Mouse (Mus musculus) limb, embryonic 12.5 days (tissue): ENCODE data around the gene Upk2. TPM values are rescaled to one million over a fixed set of nuclear protein-coding genes. Genes with fewer than 3 reads are reported as not detected.
"Not testable (repeated sequence)": the region's sequence is repeated elsewhere in the genome, so short reads cannot be mapped to it uniquely, and the experiment has no call there.

ENCODE experiments used
- ATAC-seq: fragments of 200-750 bp; cut with Nextera tagmentation; 2 replicates; pipeline ENCODE4 v1.8.0; 2017; ENCODE audit warnings: low read depth, moderate TSS enrichment; ENCODE audit not compliant: insufficient number of reproducible peaks, insufficient read depth, low FRiP score, low TSS enrichment
- H3K27ac ChIP-seq: fragments of 300-500 bp; sonication (generic); 2 replicates; pipeline ENCODE4 v1.5.1; 2016; ENCODE audit warnings: mild to moderate bottlenecking, moderate library complexity
- H3K27me3 ChIP-seq: fragments of 300-500 bp; sonication (generic); 2 replicates; pipeline ENCODE4 v1.6.1; 2016; ENCODE audit warnings: mild to moderate bottlenecking, moderate library complexity
- H3K36me3 ChIP-seq: fragments of 300-500 bp; sonication (generic); 2 replicates; pipeline ENCODE4 v1.6.1; 2016; ENCODE audit warnings: mild to moderate bottlenecking, moderate library complexity
- H3K4me1 ChIP-seq: fragments of 300-500 bp; sonication (generic); replicated peaks from 2 replicates; pipeline ENCODE4 v1.6.1; 2016
- H3K4me2 ChIP-seq: fragments of 300-500 bp; sonication (generic); 2 replicates; pipeline ENCODE4 v1.6.1; 2016; ENCODE audit warnings: mild to moderate bottlenecking, moderate library complexity
- H3K4me3 ChIP-seq: fragments of 300-500 bp; sonication (generic); replicated peaks from 2 replicates; pipeline ENCODE4 v1.5.1; 2016; ENCODE audit warnings: mild to moderate bottlenecking
- H3K9ac ChIP-seq: fragments of 300-500 bp; sonication (generic); replicated peaks from 2 replicates; pipeline ENCODE4 v1.6.1; 2016; ENCODE audit warnings: mild to moderate bottlenecking, moderate library complexity
- H3K9me3 ChIP-seq: fragments of 300-500 bp; sonication (generic); 2 replicates; pipeline ENCODE4 v1.6.1; 2016; ENCODE audit warnings: mild to moderate bottlenecking, moderate library complexity
- WGBS: fragments of 180-500 bp; shearing (Covaris S2); methylation state at CpG from one replicate; pipeline ENCODE4 v1.1.7; 2016; 5-methylcytosine and 5-hydroxymethylcytosine counted together
- polyA plus RNA-seq: library from polyadenylated mRNA; unstranded; fragments of >200 nt; fragmentation: Nextera tagmentation; extraction: Ambion mirVana; gene quantifications from 2 replicates; pipeline ENCODE4 v1.2.1, GENCODE M21; 2016

The Upk2 gene
- polyA plus RNA-seq, 1 experiment from 2014 or later, result 0.31 TPM

- WGBS, result 7% methylated on average over 11 of the region's 11 CpGs
These were observed 2.4 kb upstream of the Upk2 start for GRCm38 (mm10) chr9:44457035-44457742.

GRCm38 (mm10) chr9:44454132-44454890, 465 bp downstream of the Upk2 start:
- Histone ChIP-seq H3K4me2 (peak overlapping the region; percentile 22), H3K27ac (no peak overlapping the region), H3K9ac (no peak overlapping the region), H3K36me3 (no peaks in the 10 kb centered on the region), H3K27me3 (peaks cover 44% of the 10 kb centered on the region), H3K4me1 (peaks cover 17% of the 10 kb centered on the region; the same call in 1 of the 2 replicates), H3K4me3 (no peak overlapping the region), H3K9me3 (no peaks in the 10 kb centered on the region)
- 8% methylated on average over 14 of the region's 14 CpGs for WGBS
- peak; percentile 86 for ATAC-seq

More at GRCm38 (mm10) chr9:44457035-44457742, 2.4 kb upstream of the Upk2 start:
- H3K27ac ChIP-seq, result no peak overlapping the region
- no peak overlapping the region for H3K9ac ChIP-seq
- ATAC-seq, result peak; percentile 43; the same call in 1 of the 2 replicates
- peaks cover 17% of the 10 kb centered on the region; the same call in 1 of the 2 replicates for H3K4me1 ChIP-seq
- peaks cover 50% of the 10 kb centered on the region for H3K27me3 ChIP-seq
- no peak overlapping the region for H3K4me3 ChIP-seq
- no peaks in the 10 kb centered on the region for H3K36me3 ChIP-seq
- peak overlapping the region; percentile 3; the same call in 1 of the 2 replicates for H3K4me2 ChIP-seq
- H3K9me3 ChIP-seq, result no peaks in the 10 kb centered on the region

- Histone ChIP-seq H3K9me3 (no peaks in the 10 kb centered on the region), H3K27ac (no peak overlapping the region), H3K36me3 (no peaks in the 10 kb centered on the region), H3K4me3 (no peak overlapping the region), H3K9ac (no peak overlapping the region), H3K27me3 (peaks cover 23% of the 10 kb centered on the region), H3K4me2 (no peak overlapping the region), H3K4me1 (peaks cover 9% of the 10 kb centered on the region; the same call in 1 of the 2 replicates)
- ATAC-seq, result no peak
These were observed 4.4 kb downstream of the Upk2 start for GRCm38 (mm10) chr9:44450387-44450786.

GRCm38 (mm10) chr9:44444402-44445025, 10.3 kb downstream of the Upk2 start:
- not testable (repeated sequence) for H3K4me2 ChIP-seq, H3K9ac ChIP-seq, H3K27ac ChIP-seq, H3K4me1 ChIP-seq, H3K4me3 ChIP-seq, H3K27me3 ChIP-seq, ATAC-seq, H3K9me3 ChIP-seq, H3K36me3 ChIP-seq
- 83% methylated on average over 7 of the region's 7 CpGs for WGBS

- Histone ChIP-seq H3K36me3 (no peaks in the 10 kb centered on the region), H3K4me1 (no peaks in the 10 kb centered on the region), H3K27ac (no peak within 1 kb of the TSS), H3K4me3 (no peak within 1 kb of the TSS), H3K9me3 (no peaks in the 10 kb centered on the region), H3K27me3 (no peaks in the 10 kb centered on the region; the same call in 1 of the 2 replicates), H3K9ac (no peak within 1 kb of the TSS), H3K4me2 (no peak within 1 kb of the TSS)
- WGBS, result 64% methylated on average over 19 of the region's 19 CpGs
- no peak for ATAC-seq
These were observed 13.8 kb downstream of the Upk2 start, which contains the start of gene Foxr1 for GRCm38 (mm10) chr9:44440961-44441360. TSS of gene Foxr1 (minus strand) at chr9:44441136.

- peaks cover 13% of the 10 kb centered on the region for H3K4me1 ChIP-seq
- H3K9ac ChIP-seq, result no peak overlapping the region
- H3K27ac ChIP-seq, result peak overlapping the region; percentile 13; the same call in 1 of the 2 replicates
- H3K4me3 ChIP-seq, result no peak overlapping the region
- no peaks in the 10 kb centered on the region for H3K36me3 ChIP-seq
- ATAC-seq, result no peak
- H3K27me3 ChIP-seq, result no peaks in the 10 kb centered on the region; the same call in 1 of the 2 replicates
- WGBS, result 72% methylated on average over 6 of the region's 6 CpGs
- no peak overlapping the region for H3K4me2 ChIP-seq
- no peaks in the 10 kb centered on the region for H3K9me3 ChIP-seq
These were observed 19.0 kb downstream of the Upk2 start for GRCm38 (mm10) chr9:44435747-44436146.

- WGBS, result 48% methylated on average over 5 of the region's 5 CpGs
- Histone ChIP-seq H3K4me1 (peaks cover 13% of the 10 kb centered on the region), H3K9ac (no peak overlapping the region), H3K9me3 (no peaks in the 10 kb centered on the region), H3K27me3 (no peaks in the 10 kb centered on the region), H3K4me3 (no peak overlapping the region), H3K4me2 (no peak overlapping the region), H3K27ac (no peak overlapping the region), H3K36me3 (no peaks in the 10 kb centered on the region)
- no peak for ATAC-seq
These were observed 22.1 kb downstream of the Upk2 start for GRCm38 (mm10) chr9:44432577-44433185.

GRCm38 (mm10) chr9:44423576-44423975, 31.2 kb downstream of the Upk2 start:
- Histone ChIP-seq H3K4me3 (no peak overlapping the region), H3K36me3 (no peaks in the 10 kb centered on the region), H3K27me3 (no peaks in the 10 kb centered on the region), H3K4me1 (no peaks in the 10 kb centered on the region), H3K4me2 (no peak overlapping the region), H3K27ac (no peak overlapping the region), H3K9ac (no peak overlapping the region), H3K9me3 (peaks cover 4% of the 10 kb centered on the region; the same call in 1 of the 2 replicates)
- WGBS, result 84% methylated on average over 4 of the region's 4 CpGs
- ATAC-seq, result no peak

- WGBS, result 78% methylated on average over 5 of the region's 5 CpGs
- peaks cover 4% of the 10 kb centered on the region; the same call in 1 of the 2 replicates for H3K9me3 ChIP-seq
- no peak overlapping the region for H3K4me3 ChIP-seq
- H3K36me3 ChIP-seq, result peaks cover 9% of the 10 kb centered on the region
- H3K27ac ChIP-seq, result no peak overlapping the region
- no peak for ATAC-seq
- peaks cover 6% of the 10 kb centered on the region for H3K4me1 ChIP-seq
- no peak overlapping the region for H3K4me2 ChIP-seq
- no peak overlapping the region for H3K9ac ChIP-seq
- no peaks in the 10 kb centered on the region for H3K27me3 ChIP-seq
These were observed 34.4 kb downstream of the Upk2 start for GRCm38 (mm10) chr9:44420280-44420898.

- not testable (repeated sequence) for H3K27ac ChIP-seq, H3K9ac ChIP-seq, H3K4me2 ChIP-seq, H3K4me1 ChIP-seq, ATAC-seq, H3K9me3 ChIP-seq, H3K27me3 ChIP-seq, H3K4me3 ChIP-seq
- WGBS, result 95% methylated on average over 9 of the region's 9 CpGs
- peaks cover 12% of the 10 kb centered on the region for H3K36me3 ChIP-seq
These were observed 35.0 kb downstream of the Upk2 start for GRCm38 (mm10) chr9:44419730-44420129.
